Mouse (Mus musculus): ENCODE data around the gene Cd300lg.

Cd300lg gene

DNA sequence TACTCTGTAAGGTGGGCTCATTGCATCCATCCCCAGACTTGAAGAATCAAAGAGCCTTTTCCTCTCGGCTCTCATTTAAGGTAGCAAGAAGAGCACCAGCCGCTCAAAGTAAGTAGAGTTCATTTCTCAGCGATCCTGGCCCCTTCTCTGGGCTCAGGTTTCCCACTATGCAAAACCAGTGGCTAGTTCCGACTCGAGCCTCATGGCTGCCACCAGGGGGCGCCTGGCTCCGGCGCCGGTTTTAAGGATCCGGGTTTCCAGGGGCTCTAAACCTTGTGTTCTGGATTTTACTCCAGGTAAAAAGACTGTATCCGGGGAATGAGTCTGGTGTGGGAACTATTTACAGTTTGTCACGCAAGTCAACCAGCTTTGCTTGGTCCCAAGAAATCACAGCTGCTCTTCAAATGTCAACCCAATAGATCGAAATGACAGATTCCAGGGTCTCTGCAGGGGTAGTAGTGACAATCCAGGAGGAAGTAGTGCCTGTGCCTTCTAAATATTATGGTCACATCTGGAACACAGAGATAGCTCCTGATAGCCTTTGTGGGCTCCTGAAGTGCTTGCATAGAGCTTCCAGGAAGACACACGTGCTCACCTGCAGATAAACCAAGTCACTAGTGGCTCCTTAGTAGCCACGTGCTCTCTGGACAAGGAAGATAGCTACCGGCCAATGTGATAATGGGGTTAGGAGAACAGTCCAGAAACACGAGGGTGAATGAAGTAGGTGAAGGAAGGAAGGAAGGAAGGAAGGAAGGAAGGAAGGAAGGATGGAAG lies 61.4 kb downstream of the Cd300lg start:
- peak; percentile 82 for DNase-seq

All from right cerebral cortex, postnatal 4 days (tissue).